Mouse (Mus musculus) G1E (cell line): ENCODE data around the gene Ace3.

Experiments used
- CTCF ChIP-seq: IDR thresholded peaks from 2 replicates; pipeline ENCODE4 v1.5.1; 2012; ENCODE audit warnings: low read depth, low read length, inconsistent platforms, mixed read lengths
- GATA1 ChIP-seq: IDR thresholded peaks from 2 replicates; pipeline ENCODE4 v1.6.1; 2012; ENCODE audit warnings: borderline replicate concordance, low read length, inconsistent platforms, mixed read lengths
- GATA2 ChIP-seq: IDR thresholded peaks from 2 replicates; pipeline ENCODE4 v1.6.1; 2012; ENCODE audit warnings: low read depth, low read length, inconsistent platforms, borderline replicate concordance
- POLR2AphosphoS5 ChIP-seq: IDR thresholded peaks from 2 replicates; pipeline ENCODE4 v1.6.1; 2012; ENCODE audit warnings: low read depth, low read length, inconsistent platforms; ENCODE audit not compliant: insufficient replicate concordance
- TAL1 ChIP-seq: conservative IDR thresholded peaks from 2 replicates; pipeline ENCODE4 v1.6.1; 2012; ENCODE audit warnings: low read depth, low read length, inconsistent platforms, mixed read lengths

GRCm38 (mm10) chr11:105959355-105959754 lies 35.1 kb upstream of the Ace3 start:
- TF ChIP-seq TAL1 (no peak), CTCF (no peak), GATA1 (no peak), GATA2 (no peak), POLR2AphosphoS5 (no peak)
